Mouse (Mus musculus) spleen, embryonic (tissue): ENCODE data around the gene Txndc15.
"Not testable (repeated sequence)": the region's sequence is repeated elsewhere in the genome, so short reads cannot be mapped to it uniquely, and the experiment has no call there.

ENCODE experiments used
- CTCF ChIA-PET: fragments of 350-600 bp; sonication (Branson Sonifier 250); formaldehyde crosslinking; loops from one replicate; lab custom pipeline; 2022; lab: Charles Lee

Gene Txndc15

GRCm38 (mm10) chr13:55714501-55715166 is at the start of gene Txndc15:
Gene Txndc15, plus strand, starts transcription at chr13:55714650.
- CTCF ChIA-PET = no interaction called here

- CTCF ChIA-PET = no interaction called here
Measured at GRCm38 (mm10) chr13:55668550-55668949, 45.9 kb upstream of the Txndc15 start.

GRCm38 (mm10) chr13:55672711-55673110 is 41.7 kb upstream of the Txndc15 start:
- CTCF ChIA-PET = no interaction called here

- CTCF ChIA-PET = interaction anchor here (0.6 kb wide), 1 partner anchor 13 kb away, joined by 5 read pairs; no protein-coding TSS in a partner anchor
Measured at GRCm38 (mm10) chr13:55677364-55677763, 37.1 kb upstream of the Txndc15 start.

GRCm38 (mm10) chr13:55682201-55682600 is 32.2 kb upstream of the Txndc15 start:
- CTCF ChIA-PET = no interaction called here

- CTCF ChIA-PET = interaction anchor here (0.5 kb wide), 1 partner anchor 57 kb away, joined by 3 read pairs; no protein-coding TSS in a partner anchor
Measured at GRCm38 (mm10) chr13:55683581-55683980, 30.9 kb upstream of the Txndc15 start.

GRCm38 (mm10) chr13:55686107-55686633 is 28.3 kb upstream of the Txndc15 start:
- CTCF ChIA-PET = interaction anchor here (0.6 kb wide), 1 partner anchor 11 kb away, joined by 10 read pairs; no protein-coding TSS in a partner anchor

- CTCF ChIA-PET = interaction anchor here (0.5 kb wide), 1 partner anchor 466 kb away, joined by 7 read pairs; no protein-coding TSS in a partner anchor
Measured at GRCm38 (mm10) chr13:55687927-55688602, 26.4 kb upstream of the Txndc15 start.

- CTCF ChIA-PET = no interaction called here
Measured at GRCm38 (mm10) chr13:55692535-55693242, 21.8 kb upstream of the Txndc15 start, which contains the start of gene B230219D22Rik. Gene B230219D22Rik, plus strand, starts transcription at chr13:55693124.

GRCm38 (mm10) chr13:55693243-55693721 is 21.2 kb upstream of the Txndc15 start:
- CTCF ChIA-PET = no interaction called here

- CTCF ChIA-PET = no interaction called here
Measured at GRCm38 (mm10) chr13:55694110-55694509, 20.3 kb upstream of the Txndc15 start.

GRCm38 (mm10) chr13:55695989-55696388 is 18.5 kb upstream of the Txndc15 start:
- CTCF ChIA-PET = not testable (repeated sequence)

- CTCF ChIA-PET = no interaction called here
Measured at GRCm38 (mm10) chr13:55704301-55704700, 10.1 kb upstream of the Txndc15 start.

- CTCF ChIA-PET = no interaction called here
Measured at GRCm38 (mm10) chr13:55712846-55713245, 1.6 kb upstream of the Txndc15 start.

GRCm38 (mm10) chr13:55715167-55715512 is 690 bp downstream of the Txndc15 start:
- CTCF ChIA-PET = no interaction called here

GRCm38 (mm10) chr13:55715908-55716510 is 1.6 kb downstream of the Txndc15 start:
- CTCF ChIA-PET = no interaction called here

- CTCF ChIA-PET = interaction anchor here (0.6 kb wide), 1 partner anchor 612 kb away, joined by 3 read pairs; no protein-coding TSS in a partner anchor
Measured at GRCm38 (mm10) chr13:55721516-55721915, 7.1 kb downstream of the Txndc15 start.

- CTCF ChIA-PET = interaction anchor here (0.6 kb wide), 1 partner anchor 613 kb away, joined by 3 read pairs; no protein-coding TSS in a partner anchor
Measured at GRCm38 (mm10) chr13:55721995-55722394, 7.5 kb downstream of the Txndc15 start.

GRCm38 (mm10) chr13:55726598-55727119 is 12.2 kb downstream of the Txndc15 start:
- CTCF ChIA-PET = no interaction called here

GRCm38 (mm10) chr13:55727120-55727838 is 12.8 kb downstream of the Txndc15 start, which contains the start of gene Pcbd2:
Gene Pcbd2, plus strand, starts transcription at chr13:55727368.
- CTCF ChIA-PET = interaction anchor here (0.6 kb wide), 1 partner anchor 41 kb away, joined by 6 read pairs; no protein-coding TSS in a partner anchor
